Mouse (Mus musculus): ENCODE results near the gene Tubb2a.

DNA sequence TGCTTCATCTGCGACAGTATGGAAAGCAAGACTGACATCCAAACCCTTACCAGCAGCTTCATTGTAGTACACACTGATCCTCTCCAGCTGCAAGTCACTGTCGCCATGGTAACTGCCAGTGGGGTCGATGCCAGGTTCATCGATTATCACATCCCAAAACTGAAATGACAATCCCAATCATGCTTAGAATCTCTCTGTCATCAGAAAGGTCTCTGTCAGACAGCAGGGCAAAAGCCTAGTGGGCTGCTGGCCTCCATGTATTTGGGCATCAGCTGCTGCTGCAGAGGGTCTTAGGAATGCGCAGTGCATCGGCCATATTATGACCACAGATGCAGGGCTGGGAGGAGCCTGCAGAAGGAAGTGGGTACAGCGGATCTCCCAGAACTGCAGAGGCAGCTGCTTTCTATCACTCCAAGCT, 11.1 kb upstream of the Tubb2a start:
- no peak for TF ChIP-seq POLR2A (IDR thresholded peaks at IDR 0.05; ENCODE audit: borderline replicate concordance, insufficient read depth, low read length)
- no peak for TF ChIP-seq CTCF (IDR thresholded peaks at IDR 0.05; ENCODE audit: borderline replicate concordance, insufficient read depth, low read depth, low read length)
